Mouse (Mus musculus) spleen, embryonic (tissue): ENCODE data around the gene Dkc1.

Source experiments
- CTCF ChIA-PET: fragments of 350-600 bp; sonication (Branson Sonifier 250); formaldehyde crosslinking; loops from one replicate; lab custom pipeline; 2022; lab: Charles Lee

Gene Dkc1

DNA sequence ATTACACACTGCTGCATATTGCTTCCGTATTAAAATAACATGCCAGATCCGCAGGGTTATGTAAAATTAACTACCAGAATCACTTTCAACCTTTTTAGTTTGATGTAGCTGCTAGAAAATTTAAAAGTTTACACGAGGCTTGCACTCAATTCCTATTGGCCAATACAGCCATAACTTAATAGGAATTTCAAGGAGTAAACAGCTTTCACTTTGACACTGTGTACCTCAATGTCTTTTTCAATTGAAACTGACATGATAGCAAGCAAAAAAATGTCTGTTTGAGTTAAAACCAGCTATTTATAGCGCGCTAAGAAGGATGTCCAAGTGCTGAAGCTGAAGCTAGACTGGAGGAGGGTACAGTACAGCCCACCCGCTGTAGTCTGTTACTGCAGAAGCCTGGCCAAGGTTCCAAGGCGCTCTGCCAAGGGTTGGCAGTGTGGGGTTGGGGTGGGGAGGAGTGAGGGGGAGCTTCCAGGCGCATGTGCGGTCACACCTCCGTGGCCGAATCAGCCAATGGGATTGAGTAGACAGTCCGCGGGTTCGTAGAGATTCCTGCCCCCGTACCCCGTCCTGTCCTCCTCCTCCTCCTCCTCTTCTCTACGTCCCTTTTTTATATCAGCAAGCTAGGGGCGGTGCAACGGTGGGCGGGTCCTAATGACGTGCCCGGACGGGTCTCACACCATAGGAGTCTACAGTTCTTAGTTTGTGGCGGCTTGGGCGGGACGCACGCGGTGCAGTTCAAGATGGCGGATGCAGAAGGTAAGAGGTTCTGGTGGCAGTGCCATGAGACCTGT lies at the start of gene Dkc1:
TSS of gene Dkc1 (plus strand) at position 486 of the 794 bp plus-strand sequence.
- CTCF ChIA-PET = no interaction called here

DNA sequence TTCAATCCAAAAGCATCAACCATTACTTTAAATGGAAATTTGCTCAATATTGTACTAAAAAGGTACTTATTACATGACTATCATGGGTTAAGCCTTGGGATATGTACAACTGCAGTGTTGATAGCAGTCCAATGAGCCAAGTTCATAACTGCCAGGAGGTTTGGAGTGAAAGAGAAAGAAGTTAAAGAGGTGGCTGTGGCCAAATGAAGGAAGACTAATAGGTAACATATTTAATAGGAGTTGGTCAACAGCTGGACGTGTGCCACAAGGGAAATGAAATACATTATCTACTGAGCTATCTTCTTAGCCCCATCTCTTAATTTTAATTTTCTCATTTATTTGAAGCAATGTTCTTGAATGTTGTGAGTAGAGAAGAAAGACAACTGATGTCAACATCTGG lies 49.7 kb upstream of the Dkc1 start:
- CTCF ChIA-PET = no interaction called here

DNA sequence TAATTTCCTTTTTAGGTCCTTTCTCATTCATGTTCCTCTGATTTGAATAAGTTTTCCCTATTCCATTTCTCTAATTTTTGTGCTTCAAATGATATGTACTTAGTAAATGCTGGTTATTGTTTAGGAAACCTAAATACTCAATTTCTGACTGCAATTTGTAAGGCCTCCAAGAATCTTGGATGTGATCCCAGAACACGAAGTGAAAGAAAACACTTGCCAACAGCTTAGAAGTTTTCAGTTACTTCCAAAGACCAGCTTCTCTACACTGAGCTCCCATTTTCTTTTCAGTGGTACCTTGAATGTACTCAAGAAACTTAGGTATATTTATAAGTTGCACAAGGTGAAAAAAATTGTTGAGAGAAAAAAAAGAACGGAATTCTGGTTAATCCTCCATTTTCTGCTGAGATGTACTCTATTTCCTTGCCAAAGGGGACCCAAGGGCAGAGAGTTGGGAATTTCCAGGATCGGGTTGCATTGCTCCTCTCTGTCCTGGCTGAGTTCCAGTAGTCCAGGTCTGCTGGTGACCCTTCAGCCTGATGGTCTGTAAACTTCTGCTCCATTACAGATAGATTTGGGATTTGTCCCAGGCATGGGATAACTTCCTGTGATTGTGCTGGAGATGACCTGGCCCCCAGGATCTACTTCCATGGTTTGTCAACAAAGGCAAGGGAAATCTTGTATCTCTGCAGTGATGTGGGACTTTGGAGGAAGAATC lies 48.6 kb upstream of the Dkc1 start:
- CTCF ChIA-PET = no interaction called here

DNA sequence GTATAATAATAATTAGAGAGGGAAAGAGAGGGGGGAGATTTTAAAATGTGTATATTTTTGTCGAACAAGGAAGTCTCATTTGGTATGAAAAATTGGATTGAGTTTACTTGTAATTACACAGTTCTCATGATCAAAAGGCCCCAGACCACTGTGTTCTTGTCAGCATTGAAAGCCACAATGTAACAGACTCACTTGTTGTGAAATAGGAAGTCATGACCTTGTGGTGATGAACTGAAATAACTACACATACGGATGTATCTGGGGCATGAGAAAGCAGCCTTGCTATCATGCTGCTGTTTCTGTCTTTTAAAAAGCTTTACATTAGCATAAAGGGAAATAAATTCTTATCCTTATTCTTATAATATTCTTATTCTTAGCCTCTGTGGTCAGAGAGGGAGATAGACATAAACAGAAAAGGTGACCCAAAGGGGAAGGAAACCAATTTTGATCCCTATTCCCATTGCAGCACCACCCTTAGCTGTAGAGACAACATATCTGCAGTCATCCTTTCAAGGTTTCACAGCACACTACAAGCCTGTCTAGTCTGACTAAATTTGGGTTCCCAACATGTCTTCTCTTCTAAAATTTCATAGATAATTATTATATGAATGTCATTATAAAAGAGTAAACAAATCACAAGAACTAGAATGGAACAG lies 39.4 kb upstream of the Dkc1 start:
- CTCF ChIA-PET = no interaction called here

DNA sequence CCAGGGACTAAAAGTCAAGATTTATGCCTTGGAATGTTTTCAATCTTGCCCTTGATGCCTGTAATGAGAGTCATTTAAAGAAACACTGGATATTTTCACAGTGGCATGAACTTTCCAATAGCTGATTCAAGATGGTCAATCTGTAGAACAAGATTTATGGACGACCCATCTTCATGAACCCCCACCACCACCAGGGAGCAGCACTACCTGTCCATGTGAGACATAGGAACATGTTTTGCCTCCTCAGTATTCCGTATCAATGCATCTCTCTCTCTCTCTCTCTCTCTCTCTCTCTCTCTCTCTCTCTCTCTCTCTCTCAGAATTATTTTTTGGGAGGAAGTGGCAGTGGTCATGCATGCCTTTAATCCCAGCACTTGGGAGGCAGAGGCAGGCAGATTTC lies 13.3 kb upstream of the Dkc1 start:
- CTCF ChIA-PET = no interaction called here

DNA sequence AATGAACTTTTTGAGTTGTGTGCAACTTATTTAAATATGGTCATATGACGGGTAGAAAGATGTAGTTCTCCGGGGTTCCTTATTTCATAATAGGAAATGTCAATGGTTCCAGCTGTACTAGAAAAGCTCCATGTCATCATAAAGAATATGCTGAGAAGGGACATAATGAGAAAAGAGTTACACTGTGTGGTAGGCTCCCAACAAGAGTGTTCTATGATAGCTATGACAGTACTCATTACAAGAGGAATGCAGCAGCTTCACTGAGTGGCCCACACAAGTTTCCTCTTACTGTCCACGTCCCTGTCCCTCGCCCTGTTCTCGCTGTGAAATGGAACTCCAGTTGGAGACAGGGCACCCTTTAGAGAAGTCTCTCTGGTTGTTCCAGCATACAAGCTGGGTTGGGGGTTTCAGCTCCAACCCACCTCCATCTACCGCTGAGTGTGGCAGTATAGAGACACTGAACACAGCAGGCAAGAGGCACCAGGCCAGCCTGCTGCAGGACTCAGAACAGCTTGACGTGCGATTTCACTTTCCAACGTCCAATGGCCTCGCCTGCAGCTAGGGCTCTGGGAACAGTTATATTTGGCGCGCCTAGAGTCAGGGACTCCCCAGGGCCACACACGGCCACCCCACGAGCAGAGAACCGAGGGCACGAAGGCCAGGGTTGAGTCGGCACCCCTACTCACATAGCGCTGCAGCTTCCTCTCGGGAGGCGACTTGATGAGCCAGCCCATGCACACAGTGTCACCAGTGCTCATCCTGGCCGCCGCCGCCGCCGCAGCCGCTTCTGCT lies 11.5 kb upstream of the Dkc1 start:
- CTCF ChIA-PET = no interaction called here

DNA sequence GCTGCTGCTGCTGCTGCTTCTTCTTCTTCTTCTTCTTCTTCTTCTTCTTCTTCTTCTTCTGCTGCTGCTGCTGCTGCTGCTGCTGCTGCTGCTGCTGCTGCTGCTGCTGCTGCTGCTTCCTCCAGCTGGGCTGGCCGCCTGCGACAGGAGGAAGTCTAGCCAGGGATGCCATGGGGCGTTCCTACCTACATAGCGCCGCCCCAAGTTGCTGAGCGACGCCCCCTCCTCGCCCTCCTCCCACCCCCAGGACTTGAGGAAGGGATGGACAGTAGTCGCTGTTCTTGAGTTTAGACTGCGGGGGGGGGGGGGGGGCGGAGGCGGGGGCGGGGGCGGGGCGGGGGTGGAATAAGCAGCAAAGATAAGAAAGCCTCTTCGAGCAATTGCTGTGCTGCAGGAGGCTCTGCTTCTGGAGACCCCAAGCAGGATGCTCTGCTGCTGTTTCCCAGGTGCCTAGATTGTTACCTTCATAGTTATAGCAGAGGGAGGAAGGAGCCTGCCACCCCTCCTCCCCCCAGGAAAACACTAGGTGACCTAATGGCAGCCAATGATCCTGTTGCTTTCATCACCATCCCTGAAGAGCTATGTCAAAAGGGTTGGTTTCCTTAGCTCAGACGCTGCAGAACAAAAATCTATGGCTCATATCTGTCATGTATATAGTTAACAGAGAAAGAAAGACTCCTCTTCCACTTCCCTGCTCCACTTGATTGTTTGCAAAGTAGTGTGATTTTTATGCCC lies 10.7 kb upstream of the Dkc1 start, which contains the start of gene Gab3:
TSS of gene Gab3 (minus strand) at position 685 of the 735 bp plus-strand sequence.
- CTCF ChIA-PET = no interaction called here

DNA sequence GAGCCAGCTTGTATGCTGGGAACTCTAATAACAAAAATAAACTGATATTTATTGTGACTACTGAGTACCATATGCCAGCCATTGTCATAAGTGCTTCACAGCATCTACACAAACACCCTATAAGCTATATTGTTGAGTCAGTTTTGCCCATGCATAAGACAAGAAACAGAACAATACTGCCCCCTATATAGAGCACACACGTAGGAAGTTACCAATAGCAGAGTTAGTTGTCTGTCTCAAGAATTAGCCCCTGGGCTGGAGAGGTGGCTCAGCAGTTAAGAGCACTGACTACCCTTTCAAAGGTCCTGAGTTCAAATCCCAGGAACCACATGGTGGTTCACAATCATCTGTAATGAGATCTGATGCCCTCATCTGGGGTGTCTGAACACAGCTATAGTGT lies 10.0 kb upstream of the Dkc1 start:
- CTCF ChIA-PET = no interaction called here

DNA sequence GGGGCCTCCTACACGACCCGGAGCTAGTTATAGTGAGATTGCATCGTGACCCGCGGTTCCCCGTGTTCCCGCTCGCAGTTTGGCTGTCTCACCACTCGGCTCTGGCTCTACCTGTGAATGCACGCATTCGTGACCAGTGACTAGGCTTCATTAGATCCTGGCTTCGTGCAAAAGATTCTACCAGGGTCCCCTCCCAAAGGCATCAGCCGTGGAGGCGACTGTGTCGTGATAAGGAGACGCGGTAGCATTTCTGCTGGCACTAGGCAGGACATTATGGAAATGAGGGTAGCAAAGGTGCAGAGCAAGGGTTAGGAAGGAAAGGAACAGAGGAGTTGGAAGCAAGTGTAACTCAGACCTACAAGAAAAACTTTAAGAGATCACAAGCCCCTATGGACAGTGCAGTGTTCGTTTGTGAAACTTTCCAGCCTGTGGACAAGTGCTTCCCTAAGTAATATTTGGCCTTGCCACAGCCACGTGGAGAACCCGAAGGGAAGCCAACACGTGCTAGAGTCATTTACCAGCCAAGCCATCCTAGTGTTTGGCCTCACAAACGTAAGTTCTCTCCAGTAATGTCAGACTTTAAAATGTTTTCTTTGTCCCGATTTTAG lies 613 bp downstream of the Dkc1 start:
- CTCF ChIA-PET = no interaction called here

DNA sequence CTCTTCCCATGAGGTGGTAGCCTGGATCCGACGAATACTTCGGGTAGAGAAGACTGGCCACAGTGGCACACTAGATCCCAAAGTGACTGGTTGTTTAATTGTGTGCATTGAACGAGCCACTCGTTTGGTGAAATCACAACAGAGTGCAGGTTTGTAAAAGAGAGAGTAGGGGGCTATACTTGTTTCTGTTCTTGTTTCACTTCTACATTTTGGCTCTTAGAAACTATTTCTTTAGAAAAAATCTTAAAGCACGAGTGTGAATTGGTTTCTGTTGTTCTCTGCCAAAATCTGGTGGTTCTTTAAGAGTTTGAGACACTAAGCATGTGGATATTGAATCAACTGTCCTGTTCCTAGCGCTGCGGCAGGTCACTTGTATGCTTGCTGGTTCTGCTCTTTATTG lies 3.1 kb downstream of the Dkc1 start:
- CTCF ChIA-PET = no interaction called here

DNA sequence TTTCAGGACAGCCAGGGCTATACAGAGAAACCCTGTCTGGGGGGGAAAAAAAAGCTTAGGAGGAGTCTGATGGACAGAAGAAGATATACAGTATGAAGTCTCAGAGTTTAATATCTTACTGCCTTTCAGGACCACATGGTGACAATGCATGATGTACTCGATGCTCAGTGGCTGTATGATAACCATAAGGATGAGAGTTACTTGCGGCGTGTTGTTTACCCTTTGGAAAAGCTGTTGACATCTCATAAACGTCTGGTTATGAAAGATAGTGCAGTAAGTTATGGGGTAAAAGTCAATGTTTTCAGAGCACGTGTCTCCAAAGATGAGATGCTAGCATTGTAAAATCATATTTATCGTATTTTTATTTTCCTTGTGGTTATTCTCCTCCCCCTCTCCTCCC lies 6.6 kb downstream of the Dkc1 start:
- CTCF ChIA-PET = interaction anchor here (0.9 kb wide), 1 partner anchor 49 kb away, joined by 3 read pairs; no protein-coding TSS in a partner anchor

DNA sequence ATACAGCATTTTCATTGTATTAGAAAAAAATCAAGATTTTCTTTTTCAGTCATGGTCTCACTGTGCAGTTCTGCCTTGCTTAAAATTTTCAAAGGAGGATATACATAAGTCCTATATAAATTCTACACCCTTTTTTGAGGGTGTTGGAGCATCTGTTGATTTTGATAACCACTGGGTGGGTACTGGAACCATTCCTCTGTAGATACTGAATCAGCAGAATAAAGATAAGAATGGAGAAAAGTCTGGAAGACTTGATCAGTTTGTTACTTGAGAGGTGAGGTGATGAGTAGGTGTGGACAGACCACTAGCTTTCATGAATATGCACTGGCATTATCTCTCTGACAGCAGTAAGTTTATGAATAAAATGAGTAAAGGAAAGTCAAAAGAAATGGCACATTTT lies 19.9 kb downstream of the Dkc1 start:
- CTCF ChIA-PET = no interaction called here

DNA sequence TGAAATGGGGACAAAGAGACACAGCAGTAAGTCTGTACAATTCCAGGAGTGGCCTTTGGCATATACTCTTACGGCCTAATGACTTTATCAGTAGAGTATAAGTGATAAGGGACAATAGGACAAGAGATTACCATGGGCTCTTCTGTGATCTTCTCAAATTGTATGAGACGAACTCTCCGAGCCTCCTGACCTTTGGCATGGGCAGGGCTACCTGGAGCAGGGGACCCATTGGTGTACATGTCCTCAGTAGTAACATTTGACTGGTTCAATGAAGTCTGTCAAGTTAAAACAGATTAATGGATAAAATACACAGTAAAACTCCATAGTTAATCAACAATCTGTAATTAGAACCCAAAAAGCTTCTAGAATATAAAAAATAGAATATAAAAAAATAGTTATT lies 30.0 kb downstream of the Dkc1 start:
- CTCF ChIA-PET = no interaction called here

DNA sequence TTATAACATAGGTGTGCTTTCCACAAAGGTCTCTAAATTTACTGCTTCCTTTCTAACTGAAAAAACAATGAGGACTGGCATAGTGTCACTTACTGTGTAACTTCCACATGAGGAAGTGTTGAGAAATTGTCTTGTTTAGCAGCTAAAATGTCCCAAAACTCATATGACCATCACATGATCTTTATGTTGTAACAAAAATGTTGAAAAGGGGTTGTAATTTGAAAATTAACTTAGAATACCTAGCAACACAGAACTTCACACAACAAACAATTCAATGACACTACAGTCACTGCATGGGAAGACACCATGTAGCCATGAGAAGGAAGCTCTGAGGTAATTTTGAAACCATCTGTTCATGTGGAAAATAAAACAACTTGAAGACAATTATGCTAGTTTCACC lies 31.2 kb downstream of the Dkc1 start:
- CTCF ChIA-PET = no interaction called here

DNA sequence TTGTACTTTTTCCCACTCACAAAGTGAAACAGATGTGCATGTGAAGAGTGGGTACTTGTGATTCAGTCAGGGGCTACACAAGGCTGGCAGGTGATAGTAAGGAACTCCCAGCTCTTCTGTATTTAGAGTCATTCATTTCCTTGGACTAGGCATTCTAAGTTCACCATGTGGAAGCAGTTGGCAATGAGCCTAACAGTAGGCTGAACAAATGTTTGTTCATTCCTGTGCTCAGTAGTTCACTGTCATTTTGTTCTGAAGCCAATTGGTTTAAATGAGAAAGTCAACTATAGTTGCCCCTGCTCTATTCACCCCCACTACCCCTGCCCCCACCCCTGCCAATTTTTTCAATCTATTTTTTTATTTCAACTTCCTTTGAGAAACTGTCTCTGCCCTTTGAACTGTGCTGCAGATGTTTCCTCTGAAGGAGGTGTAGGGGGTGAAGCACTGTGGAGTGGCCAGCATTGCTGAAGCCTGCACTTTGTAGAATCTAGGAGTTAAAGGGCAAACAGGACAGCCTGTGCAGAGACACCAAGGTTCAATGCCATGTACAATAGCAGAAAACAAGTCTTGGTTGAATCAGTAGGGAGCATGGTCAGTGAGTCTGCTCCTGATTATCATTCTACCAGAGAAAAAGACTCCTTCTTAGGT lies 32.8 kb downstream of the Dkc1 start:
- CTCF ChIA-PET = no interaction called here

DNA sequence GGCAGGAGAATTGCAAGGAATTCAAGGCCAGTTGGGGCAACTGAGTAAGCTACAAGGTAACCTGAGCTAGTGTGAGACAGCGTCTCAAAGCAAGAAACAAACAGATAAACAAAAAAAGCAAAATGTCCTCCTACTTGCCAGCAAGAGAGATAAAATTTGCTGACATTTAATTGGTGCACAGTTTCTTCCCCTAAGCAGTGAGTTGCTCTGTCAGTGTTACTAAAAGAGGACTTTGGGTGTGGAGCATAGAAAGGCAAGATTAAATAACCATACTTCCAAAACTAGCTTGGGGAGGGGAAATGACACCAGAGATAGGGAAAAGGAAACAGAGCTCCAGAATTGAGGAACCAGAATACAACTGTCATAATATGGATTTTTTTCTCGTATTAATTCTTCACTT lies 33.8 kb downstream of the Dkc1 start:
- CTCF ChIA-PET = no interaction called here

DNA sequence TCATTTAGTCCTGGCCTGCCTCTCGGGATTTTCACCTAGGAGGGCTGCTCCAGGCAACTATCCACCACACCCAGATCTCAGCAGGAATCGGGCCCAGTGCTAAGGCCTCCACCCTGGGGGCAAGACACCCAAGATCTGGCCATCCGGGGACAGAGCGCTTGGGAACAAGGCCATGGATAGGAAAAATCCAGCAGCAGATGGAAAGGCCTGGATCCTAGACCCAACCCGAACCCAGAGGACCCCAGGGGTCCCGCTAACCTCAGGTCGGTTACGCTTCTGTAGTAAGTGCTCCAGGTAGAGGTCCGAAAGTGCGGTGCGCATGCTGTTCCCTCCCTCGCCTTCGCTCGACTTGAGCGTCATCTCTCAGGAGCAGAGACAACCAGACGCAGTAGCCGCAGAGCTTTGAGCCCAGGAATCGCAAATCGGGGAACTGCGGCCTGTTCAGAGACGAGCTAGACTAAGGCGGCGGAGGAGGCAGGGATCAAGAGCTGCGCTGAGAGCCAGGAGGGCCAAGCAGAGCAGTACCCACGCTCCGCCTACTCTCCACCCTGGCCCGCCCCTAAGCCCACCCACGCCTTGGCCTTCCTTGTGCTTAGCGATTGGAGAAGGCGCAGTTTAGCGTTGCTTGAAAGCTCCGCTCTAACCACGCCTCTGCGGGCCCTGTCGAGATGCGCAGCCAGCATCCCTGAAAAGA lies 35.0 kb downstream of the Dkc1 start, which contains the start of gene Mpp1:
TSS of gene Mpp1 (minus strand) at position 550 of the 694 bp plus-strand sequence.
- CTCF ChIA-PET = no interaction called here

DNA sequence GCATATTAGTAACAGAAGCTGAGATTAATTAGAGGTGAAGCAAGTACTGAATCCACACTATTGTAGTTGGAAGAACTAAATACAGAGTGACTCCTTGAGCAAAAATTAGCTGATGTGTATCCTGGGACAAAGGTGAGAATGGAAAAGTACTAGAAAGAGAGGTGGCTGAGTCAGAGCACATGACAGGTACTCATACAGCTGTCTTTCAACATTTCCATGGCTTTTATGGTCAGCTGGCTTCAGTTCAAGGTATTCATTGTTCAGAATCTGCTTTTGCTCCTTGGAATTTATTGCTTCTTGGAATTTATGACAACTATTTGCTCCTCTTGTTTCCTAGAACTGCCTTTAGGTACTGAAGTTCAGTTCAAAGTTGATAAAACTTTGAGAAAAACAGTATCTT lies 41.3 kb downstream of the Dkc1 start:
- CTCF ChIA-PET = no interaction called here

DNA sequence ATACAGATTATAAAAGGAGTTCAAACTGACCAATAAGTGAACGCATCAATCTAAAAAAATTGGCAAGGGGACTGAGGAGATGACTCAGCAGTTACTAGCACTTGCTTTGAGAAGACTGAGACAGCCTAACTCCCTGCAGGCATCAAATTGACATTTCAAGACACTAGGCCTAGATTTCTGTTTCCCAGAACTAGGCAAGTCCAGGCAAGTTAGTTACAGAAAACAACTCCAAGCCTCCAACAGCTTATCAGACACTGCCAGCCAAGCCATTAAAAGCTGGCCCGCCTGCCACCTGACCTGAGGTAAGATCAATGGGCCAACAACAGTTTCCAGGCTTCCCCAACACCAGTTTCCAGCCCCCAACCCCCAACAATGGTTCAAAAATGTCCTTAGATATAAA lies 42.1 kb downstream of the Dkc1 start:
- CTCF ChIA-PET = no interaction called here

DNA sequence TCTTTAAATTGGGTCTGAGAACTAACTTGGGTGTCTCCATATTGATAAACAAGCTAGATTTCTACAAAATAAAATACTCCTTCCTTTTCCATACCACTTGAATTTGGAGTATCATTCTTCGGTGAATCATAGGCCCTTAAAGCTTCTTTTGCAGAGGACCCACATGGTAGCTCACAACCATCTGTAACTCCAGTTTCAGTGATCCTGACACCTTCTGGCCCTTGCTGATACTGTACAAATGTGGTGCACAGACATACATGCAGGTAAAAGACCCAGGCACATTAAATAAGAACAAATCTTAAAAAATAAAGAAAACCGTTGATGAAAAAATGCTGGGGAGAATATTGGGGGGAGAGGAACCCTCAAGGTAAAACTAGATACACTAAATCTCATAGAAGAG lies 42.5 kb downstream of the Dkc1 start:
- CTCF ChIA-PET = no interaction called here
